Mouse (Mus musculus) midbrain, embryonic 12.5 days (tissue): Measurements from ENCODE around the gene Aida. TPM values are rescaled to one million over a fixed set of nuclear protein-coding genes. Genes with fewer than 3 reads are reported as not detected.
A peak's percentile ranks its signal among the peaks of the same experiment; 100 is the strongest.
"Not testable (repeated sequence)": the region's sequence is repeated elsewhere in the genome, so short reads cannot be mapped to it uniquely, and the experiment has no call there.

Experiments
- ATAC-seq: fragments of 200-750 bp; cut with Nextera tagmentation; 2 replicates; pipeline ENCODE4 v1.8.0; 2017; ENCODE audit warnings: low read depth, moderate TSS enrichment, moderate library complexity; ENCODE audit not compliant: low FRiP score
- H3K27ac ChIP-seq: fragments of 300-500 bp; sonication (generic); replicated peaks from 2 replicates; pipeline ENCODE4 v1.5.1; 2016; ENCODE audit warnings: mild to moderate bottlenecking
- H3K27me3 ChIP-seq: fragments of 300-500 bp; sonication (generic); 2 replicates; pipeline ENCODE4 v1.6.1; 2016; ENCODE audit warnings: mild to moderate bottlenecking
- H3K36me3 ChIP-seq: fragments of 300-500 bp; sonication (generic); 2 replicates; pipeline ENCODE4 v1.6.1; 2016
- H3K4me1 ChIP-seq: fragments of 300-500 bp; sonication (generic); 2 replicates; pipeline ENCODE4 v1.6.1; 2016
- H3K4me2 ChIP-seq: fragments of 300-500 bp; sonication (generic); replicated peaks from 2 replicates; pipeline ENCODE4 v1.6.1; 2016; ENCODE audit warnings: mild to moderate bottlenecking, moderate library complexity
- H3K4me3 ChIP-seq: fragments of 300-500 bp; sonication (generic); 2 replicates; pipeline ENCODE4 v1.5.1; 2016; ENCODE audit warnings: mild to moderate bottlenecking
- H3K9ac ChIP-seq: fragments of 300-500 bp; sonication (generic); replicated peaks from 2 replicates; pipeline ENCODE4 v1.6.1; 2016; ENCODE audit warnings: mild to moderate bottlenecking, moderate library complexity
- H3K9me3 ChIP-seq: fragments of 300-500 bp; sonication (generic); 2 replicates; pipeline ENCODE4 v1.6.1; 2016; ENCODE audit warnings: mild to moderate bottlenecking
- WGBS: fragments of 180-500 bp; shearing (Covaris S2); methylation state at CpG from one replicate; pipeline ENCODE4 v1.1.7; 2016; 5-methylcytosine and 5-hydroxymethylcytosine counted together
- polyA plus RNA-seq: library from polyadenylated mRNA; unstranded; fragments of >200 nt; fragmentation: Nextera tagmentation; extraction: Ambion mirVana; gene quantifications from 2 replicates; pipeline ENCODE4 v1.2.1, GENCODE M21; 2016

Aida gene
- polyA plus RNA-seq, 1 experiment from 2014 or later = 68.5 TPM

GRCm38 (mm10) chr1:183323923-183324322 lies 27.5 kb downstream of the Aida start:
- Histone ChIP-seq H3K4me1 (no peaks in the 10 kb centered on the region), H3K9me3 (0 out of 2 replicates have a peak, but pooled peaks cover 2% of the 10 kb centered on the region), H3K4me2 (no peak overlapping the region), H3K9ac (no peak overlapping the region), H3K4me3 (no peak overlapping the region), H3K27ac (no peak overlapping the region), H3K27me3 (no peaks in the 10 kb centered on the region), H3K36me3 (peaks cover 76% of the 10 kb centered on the region)
- 96% methylated on average over 2 of the region's 2 CpGs for WGBS
- ATAC-seq = no peak

- Histone ChIP-seq H3K36me3 (peaks cover 76% of the 10 kb centered on the region), H3K27ac (no peak overlapping the region), H3K27me3 (no peaks in the 10 kb centered on the region), H3K4me1 (no peaks in the 10 kb centered on the region), H3K9me3 (0 out of 2 replicates have a peak, but pooled peaks cover 2% of the 10 kb centered on the region), H3K4me3 (no peak overlapping the region), H3K9ac (no peak overlapping the region), H3K4me2 (no peak overlapping the region)
- no peak for ATAC-seq
- WGBS = 93% methylated on average over 6 of the region's 6 CpGs
Measured at GRCm38 (mm10) chr1:183324433-183324832, 28.0 kb downstream of the Aida start.

GRCm38 (mm10) chr1:183327171-183327570 lies 30.8 kb downstream of the Aida start:
- 92% methylated on average over 8 of the region's 8 CpGs for WGBS
- peaks cover 87% of the 10 kb centered on the region for H3K36me3 ChIP-seq
- no peak for ATAC-seq

GRCm38 (mm10) chr1:183342902-183343301 lies 46.5 kb downstream of the Aida start:
- 92% methylated on average over 1 of the region's 1 CpGs for WGBS
- not testable (repeated sequence) for H3K4me2 ChIP-seq, H3K9me3 ChIP-seq, ATAC-seq, H3K27ac ChIP-seq, H3K4me3 ChIP-seq, H3K9ac ChIP-seq, H3K27me3 ChIP-seq
- Histone ChIP-seq H3K36me3 (peaks cover 37% of the 10 kb centered on the region), H3K4me1 (peaks cover 13% of the 10 kb centered on the region)

More at GRCm38 (mm10) chr1:183327171-183327570, 30.8 kb downstream of the Aida start:
- H3K27me3 ChIP-seq = no peaks in the 10 kb centered on the region
- H3K4me1 ChIP-seq = no peaks in the 10 kb centered on the region
- no peak overlapping the region for H3K9ac ChIP-seq
- H3K27ac ChIP-seq = no peak overlapping the region
- no peak overlapping the region for H3K4me3 ChIP-seq
- 0 out of 2 replicates have a peak, but pooled peaks cover 2% of the 10 kb centered on the region for H3K9me3 ChIP-seq
- no peak overlapping the region for H3K4me2 ChIP-seq

GRCm38 (mm10) chr1:183344886-183345816 lies 48.8 kb downstream of the Aida start:
- 1% methylated on average over 72 of the region's 72 CpGs for WGBS
- H3K4me3 ChIP-seq = peak overlapping the region; percentile 96

GRCm38 (mm10) chr1:183345817-183346195 lies 49.4 kb downstream of the Aida start:
- 10% methylated on average over 10 of the region's 10 CpGs for WGBS
- peak; percentile 42; the same call in 1 of the 2 replicates for ATAC-seq
- peak overlapping the region; percentile 86 for H3K27ac ChIP-seq
- H3K4me2 ChIP-seq = peak overlapping the region; percentile 89
- peaks cover 13% of the 10 kb centered on the region for H3K4me1 ChIP-seq
- H3K27me3 ChIP-seq = no peaks in the 10 kb centered on the region
- peak overlapping the region; percentile 88 for H3K9ac ChIP-seq
- H3K9me3 ChIP-seq = no peaks in the 10 kb centered on the region
- peaks cover 30% of the 10 kb centered on the region for H3K36me3 ChIP-seq
- peak overlapping the region; percentile 96 for H3K4me3 ChIP-seq

More at GRCm38 (mm10) chr1:183344886-183345816, 48.8 kb downstream of the Aida start:
- peak; percentile 97 for ATAC-seq
- H3K36me3 ChIP-seq = peaks cover 30% of the 10 kb centered on the region
- H3K27ac ChIP-seq = peak overlapping the region; percentile 86
- no peaks in the 10 kb centered on the region for H3K9me3 ChIP-seq
- H3K4me1 ChIP-seq = peaks cover 13% of the 10 kb centered on the region
- H3K9ac ChIP-seq = peak overlapping the region; percentile 88
- no peaks in the 10 kb centered on the region for H3K27me3 ChIP-seq
- H3K4me2 ChIP-seq = peak overlapping the region; percentile 89

GRCm38 (mm10) chr1:183349840-183350239 lies 53.5 kb downstream of the Aida start:
- Histone ChIP-seq H3K9ac (no peak overlapping the region), H3K4me1 (peaks cover 10% of the 10 kb centered on the region), H3K36me3 (peaks cover 46% of the 10 kb centered on the region), H3K4me2 (no peak overlapping the region), H3K27ac (no peak overlapping the region), H3K4me3 (no peak overlapping the region), H3K27me3 (no peaks in the 10 kb centered on the region), H3K9me3 (no peaks in the 10 kb centered on the region)
- ATAC-seq = no peak
- 30% methylated on average over 6 of the region's 6 CpGs for WGBS

- H3K27ac ChIP-seq = no peak overlapping the region
- no peak overlapping the region for H3K4me2 ChIP-seq
- no peaks in the 10 kb centered on the region for H3K4me1 ChIP-seq
- H3K9me3 ChIP-seq = no peaks in the 10 kb centered on the region
- ATAC-seq = no peak
- H3K4me3 ChIP-seq = no peak overlapping the region
- no peaks in the 10 kb centered on the region for H3K27me3 ChIP-seq
- no peak overlapping the region for H3K9ac ChIP-seq
- 92% methylated on average over 3 of the region's 3 CpGs for WGBS
- H3K36me3 ChIP-seq = peaks cover 74% of the 10 kb centered on the region
Measured at GRCm38 (mm10) chr1:183358901-183359300, 62.5 kb downstream of the Aida start.

- ATAC-seq = no peak
- WGBS = 92% methylated on average over 5 of the region's 5 CpGs
- H3K36me3 ChIP-seq = peaks cover 63% of the 10 kb centered on the region
Measured at GRCm38 (mm10) chr1:183362301-183362700, 65.9 kb downstream of the Aida start.

GRCm38 (mm10) chr1:183362729-183363576 lies 66.6 kb downstream of the Aida start:
- Histone ChIP-seq H3K4me1 (peaks cover 3% of the 10 kb centered on the region), H3K36me3 (peaks cover 56% of the 10 kb centered on the region), H3K9me3 (no peaks in the 10 kb centered on the region), H3K4me3 (no peak overlapping the region), H3K27me3 (no peaks in the 10 kb centered on the region), H3K9ac (no peak overlapping the region), H3K4me2 (no peak overlapping the region), H3K27ac (no peak overlapping the region)
- ATAC-seq = no peak
- WGBS = 88% methylated on average over 14 of the region's 14 CpGs

More at GRCm38 (mm10) chr1:183362301-183362700, 65.9 kb downstream of the Aida start:
- Histone ChIP-seq H3K4me1 (no peaks in the 10 kb centered on the region), H3K27me3 (no peaks in the 10 kb centered on the region), H3K27ac (no peak overlapping the region), H3K4me2 (no peak overlapping the region), H3K9ac (no peak overlapping the region), H3K9me3 (no peaks in the 10 kb centered on the region), H3K4me3 (no peak overlapping the region)

- no peak overlapping the region for H3K27ac ChIP-seq
- no peak overlapping the region for H3K4me3 ChIP-seq
- H3K4me2 ChIP-seq = no peak overlapping the region
- H3K4me1 ChIP-seq = peaks cover 8% of the 10 kb centered on the region
- H3K27me3 ChIP-seq = no peaks in the 10 kb centered on the region
- H3K9me3 ChIP-seq = no peaks in the 10 kb centered on the region
- WGBS = 92% methylated on average over 5 of the region's 5 CpGs
- no peak for ATAC-seq
- H3K9ac ChIP-seq = no peak overlapping the region
- H3K36me3 ChIP-seq = peaks cover 50% of the 10 kb centered on the region
Measured at GRCm38 (mm10) chr1:183363577-183363867, 67.1 kb downstream of the Aida start.

GRCm38 (mm10) chr1:183366361-183366760 lies 70.0 kb downstream of the Aida start:
- Histone ChIP-seq H3K4me3 (no peak overlapping the region), H3K9ac (no peak overlapping the region), H3K36me3 (peaks cover 31% of the 10 kb centered on the region), H3K27me3 (no peaks in the 10 kb centered on the region), H3K4me1 (peaks cover 18% of the 10 kb centered on the region), H3K27ac (no peak overlapping the region), H3K9me3 (no peaks in the 10 kb centered on the region), H3K4me2 (no peak overlapping the region)
- no peak for ATAC-seq
- 88% methylated on average over 5 of the region's 5 CpGs for WGBS
